Mouse (Mus musculus) midbrain, embryonic 15.5 days (tissue): ENCODE measurements around the gene Bcat2. TPM values are rescaled to one million over a fixed set of nuclear protein-coding genes. Genes with fewer than 3 reads are reported as not detected.

Source experiments
- ATAC-seq: fragments of 200-750 bp; cut with Nextera tagmentation; replicated peaks from 2 replicates; pipeline ENCODE4 v1.8.0; 2017; ENCODE audit warnings: moderate TSS enrichment
- H3K27ac ChIP-seq: fragments of 300-500 bp; sonication (generic); 2 replicates; pipeline ENCODE4 v1.5.1; 2015; ENCODE audit warnings: mild to moderate bottlenecking, inconsistent platforms
- H3K27me3 ChIP-seq: fragments of 300-500 bp; sonication (generic); replicated peaks from 2 replicates; pipeline ENCODE4 v1.6.1; 2015; ENCODE audit warnings: inconsistent platforms
- H3K36me3 ChIP-seq: fragments of 300-500 bp; sonication (generic); replicated peaks from 2 replicates; pipeline ENCODE4 v1.6.1; 2015; ENCODE audit warnings: inconsistent platforms
- H3K4me1 ChIP-seq: fragments of 300-500 bp; sonication (generic); 2 replicates; pipeline ENCODE4 v1.6.1; 2015; ENCODE audit warnings: inconsistent platforms
- H3K4me2 ChIP-seq: fragments of 300-500 bp; sonication (generic); 2 replicates; pipeline ENCODE4 v1.6.1; 2015; ENCODE audit warnings: inconsistent platforms, mild to moderate bottlenecking, moderate library complexity
- H3K4me3 ChIP-seq: fragments of 300-500 bp; sonication (generic); 2 replicates; pipeline ENCODE4 v1.5.1; 2015; ENCODE audit warnings: mild to moderate bottlenecking, inconsistent platforms
- H3K9ac ChIP-seq: fragments of 300-500 bp; sonication (generic); 2 replicates; pipeline ENCODE4 v1.6.1; 2015; ENCODE audit warnings: mild to moderate bottlenecking, inconsistent platforms
- H3K9me3 ChIP-seq: fragments of 300-500 bp; sonication (generic); 2 replicates; pipeline ENCODE4 v1.6.1; 2016; ENCODE audit warnings: inconsistent platforms
- WGBS: fragments of 180-500 bp; shearing (Covaris S2); methylation state at CpG from one replicate; pipeline ENCODE4 v1.1.7; 2015; ENCODE audit warnings: mixed read lengths; 5-methylcytosine and 5-hydroxymethylcytosine counted together
- polyA plus RNA-seq: library from polyadenylated mRNA; unstranded; fragments of >200 nt; fragmentation: Nextera tagmentation; extraction: Ambion mirVana; gene quantifications from 2 replicates; pipeline ENCODE4 v1.2.1, GENCODE M21; 2015

Gene Bcat2
- polyA plus RNA-seq, 1 experiment from 2014 or later, result 23.8 TPM

- no peak for ATAC-seq
- H3K9me3 ChIP-seq, result no peaks in the 10 kb centered on the region
- WGBS, result 92% methylated on average over 2 of the region's 2 CpGs
These were observed 16.0 kb upstream of the Bcat2 start for GRCm38 (mm10) chr7:45553990-45554389.

GRCm38 (mm10) chr7:45554744-45555143 is 15.2 kb upstream of the Bcat2 start, which contains the start of gene Hsd17b14:
Gene Hsd17b14, plus strand, starts transcription at chr7:45554893.
- WGBS, result 53% methylated on average over 8 of the region's 8 CpGs
- H3K9ac ChIP-seq, result no peak within 1 kb of the TSS
- H3K9me3 ChIP-seq, result no peaks in the 10 kb centered on the region
- no peak within 1 kb of the TSS for H3K4me2 ChIP-seq
- H3K27me3 ChIP-seq, result no peaks in the 10 kb centered on the region
- ATAC-seq, result no peak
- no peaks in the 10 kb centered on the region for H3K36me3 ChIP-seq
- no peak within 1 kb of the TSS for H3K4me3 ChIP-seq
- H3K4me1 ChIP-seq, result no peaks in the 10 kb centered on the region
- no peak within 1 kb of the TSS for H3K27ac ChIP-seq

More at GRCm38 (mm10) chr7:45553990-45554389, 16.0 kb upstream of the Bcat2 start:
- H3K4me3 ChIP-seq, result no peak overlapping the region
- no peak overlapping the region for H3K4me2 ChIP-seq
- no peaks in the 10 kb centered on the region for H3K27me3 ChIP-seq
- H3K36me3 ChIP-seq, result no peaks in the 10 kb centered on the region
- H3K4me1 ChIP-seq, result no peaks in the 10 kb centered on the region
- no peak overlapping the region for H3K27ac ChIP-seq
- H3K9ac ChIP-seq, result no peak overlapping the region

GRCm38 (mm10) chr7:45555787-45556186 is 14.2 kb upstream of the Bcat2 start:
- no peaks in the 10 kb centered on the region for H3K9me3 ChIP-seq
- no peak overlapping the region for H3K4me2 ChIP-seq
- H3K27me3 ChIP-seq, result no peaks in the 10 kb centered on the region
- WGBS, result 34% methylated on average over 8 of the region's 8 CpGs
- H3K4me3 ChIP-seq, result no peak overlapping the region
- ATAC-seq, result no peak
- H3K9ac ChIP-seq, result no peak overlapping the region
- H3K4me1 ChIP-seq, result no peaks in the 10 kb centered on the region
- no peak overlapping the region for H3K27ac ChIP-seq
- no peaks in the 10 kb centered on the region for H3K36me3 ChIP-seq

GRCm38 (mm10) chr7:45558907-45559306 is 11.0 kb upstream of the Bcat2 start:
- H3K4me1 ChIP-seq, result no peaks in the 10 kb centered on the region
- WGBS, result 61% methylated on average over 6 of the region's 6 CpGs
- no peak overlapping the region for H3K4me2 ChIP-seq
- no peaks in the 10 kb centered on the region for H3K27me3 ChIP-seq
- no peak overlapping the region for H3K27ac ChIP-seq
- no peaks in the 10 kb centered on the region for H3K36me3 ChIP-seq
- no peaks in the 10 kb centered on the region for H3K9me3 ChIP-seq
- H3K4me3 ChIP-seq, result no peak overlapping the region
- ATAC-seq, result no peak
- no peak overlapping the region for H3K9ac ChIP-seq

- Histone ChIP-seq H3K27ac (no peak overlapping the region), H3K4me3 (no peak overlapping the region), H3K9ac (no peak overlapping the region), H3K9me3 (no peaks in the 10 kb centered on the region), H3K27me3 (no peaks in the 10 kb centered on the region), H3K4me2 (no peak overlapping the region), H3K36me3 (no peaks in the 10 kb centered on the region), H3K4me1 (no peaks in the 10 kb centered on the region)
- 85% methylated on average over 7 of the region's 7 CpGs for WGBS
- no peak for ATAC-seq
These were observed 9.7 kb upstream of the Bcat2 start for GRCm38 (mm10) chr7:45560241-45560640.

DNA sequence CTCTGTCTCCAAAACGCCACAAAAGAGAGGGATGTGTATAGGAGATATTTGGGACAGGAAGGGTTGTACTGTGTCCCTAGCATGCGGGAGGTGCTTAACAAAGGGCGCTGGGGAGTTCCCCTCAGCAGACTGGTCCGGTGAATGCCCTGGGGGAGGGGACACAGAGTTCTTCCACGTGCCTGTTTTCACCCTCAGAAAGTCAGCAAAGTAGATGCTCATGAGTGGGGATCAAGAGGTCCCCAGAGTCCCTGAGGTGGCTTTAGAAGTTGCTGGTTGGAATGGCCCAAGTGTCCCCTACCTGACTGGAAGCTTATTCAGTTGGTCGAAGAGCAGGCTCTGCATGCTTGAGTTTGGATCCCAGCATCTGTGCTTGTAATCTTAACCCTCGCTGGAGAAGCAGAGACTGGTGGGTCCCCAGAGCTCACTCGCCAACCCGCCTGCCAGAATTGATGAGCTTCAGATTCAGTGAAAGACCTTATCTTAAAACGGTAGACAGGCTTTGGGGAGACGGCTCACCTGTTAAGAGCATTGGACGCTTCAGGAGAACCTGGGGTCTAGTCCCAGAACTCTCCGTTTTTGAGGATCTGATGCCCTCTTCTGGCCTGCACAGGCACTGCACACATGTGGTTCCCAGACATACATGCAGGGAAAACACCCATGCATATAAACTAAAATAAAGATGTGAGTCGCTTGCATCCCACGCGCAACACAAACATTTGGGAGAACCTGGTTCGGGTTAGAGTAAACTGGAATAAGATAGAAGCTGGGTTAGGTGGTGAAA is 8.9 kb upstream of the Bcat2 start:
- ATAC-seq, result 0 out of 2 replicates have a peak, but pooled peaks have one; percentile 56
- Histone ChIP-seq H3K4me1 (no peaks in the 10 kb centered on the region), H3K27ac (no peak overlapping the region), H3K36me3 (no peaks in the 10 kb centered on the region), H3K4me2 (no peak overlapping the region), H3K9ac (no peak overlapping the region), H3K4me3 (no peak overlapping the region), H3K9me3 (no peaks in the 10 kb centered on the region), H3K27me3 (no peaks in the 10 kb centered on the region)
- 26% methylated on average over 17 of the region's 17 CpGs for WGBS

GRCm38 (mm10) chr7:45561624-45562520 is 8.1 kb upstream of the Bcat2 start:
- H3K4me1 ChIP-seq, result no peaks in the 10 kb centered on the region
- ATAC-seq, result peak; percentile 14; the same call in 1 of the 2 replicates
- WGBS, result 61% methylated on average over 12 of the region's 12 CpGs

GRCm38 (mm10) chr7:45564811-45565210 is 5.1 kb upstream of the Bcat2 start:
- H3K4me1 ChIP-seq, result peaks cover 17% of the 10 kb centered on the region
- ATAC-seq, result no peak
- H3K27me3 ChIP-seq, result peaks cover 6% of the 10 kb centered on the region; the same call in 1 of the 2 replicates
- H3K9me3 ChIP-seq, result no peaks in the 10 kb centered on the region
- H3K36me3 ChIP-seq, result no peaks in the 10 kb centered on the region
- no peak overlapping the region for H3K27ac ChIP-seq
- no peak overlapping the region for H3K4me3 ChIP-seq
- no peak overlapping the region for H3K4me2 ChIP-seq
- H3K9ac ChIP-seq, result no peak overlapping the region
- 77% methylated on average over 2 of the region's 2 CpGs for WGBS

More at GRCm38 (mm10) chr7:45561624-45562520, 8.1 kb upstream of the Bcat2 start:
- Histone ChIP-seq H3K36me3 (no peaks in the 10 kb centered on the region), H3K9me3 (no peaks in the 10 kb centered on the region), H3K9ac (no peak overlapping the region), H3K27ac (no peak overlapping the region), H3K4me3 (no peak overlapping the region), H3K4me2 (no peak overlapping the region), H3K27me3 (peaks cover 5% of the 10 kb centered on the region; the same call in 1 of the 2 replicates)

- 85% methylated on average over 9 of the region's 9 CpGs for WGBS
- Histone ChIP-seq H3K9me3 (no peaks in the 10 kb centered on the region), H3K27me3 (peaks cover 6% of the 10 kb centered on the region; the same call in 1 of the 2 replicates), H3K27ac (no peak overlapping the region), H3K4me1 (peaks cover 19% of the 10 kb centered on the region), H3K9ac (no peak overlapping the region), H3K4me2 (no peak overlapping the region), H3K4me3 (no peak overlapping the region), H3K36me3 (no peaks in the 10 kb centered on the region)
- ATAC-seq, result no peak
These were observed 4.5 kb upstream of the Bcat2 start for GRCm38 (mm10) chr7:45565446-45565845.

- Histone ChIP-seq H3K9ac (no peak overlapping the region), H3K27ac (no peak overlapping the region), H3K9me3 (no peaks in the 10 kb centered on the region), H3K4me2 (peak overlapping the region; percentile 92; the same call in 1 of the 2 replicates), H3K4me1 (peaks cover 32% of the 10 kb centered on the region), H3K4me3 (peak overlapping the region; percentile 51), H3K36me3 (no peaks in the 10 kb centered on the region), H3K27me3 (peaks cover 6% of the 10 kb centered on the region; the same call in 1 of the 2 replicates)
- ATAC-seq, result no peak
- WGBS, result 73% methylated on average over 8 of the region's 8 CpGs
These were observed 2.7 kb upstream of the Bcat2 start for GRCm38 (mm10) chr7:45567112-45567779.

DNA sequence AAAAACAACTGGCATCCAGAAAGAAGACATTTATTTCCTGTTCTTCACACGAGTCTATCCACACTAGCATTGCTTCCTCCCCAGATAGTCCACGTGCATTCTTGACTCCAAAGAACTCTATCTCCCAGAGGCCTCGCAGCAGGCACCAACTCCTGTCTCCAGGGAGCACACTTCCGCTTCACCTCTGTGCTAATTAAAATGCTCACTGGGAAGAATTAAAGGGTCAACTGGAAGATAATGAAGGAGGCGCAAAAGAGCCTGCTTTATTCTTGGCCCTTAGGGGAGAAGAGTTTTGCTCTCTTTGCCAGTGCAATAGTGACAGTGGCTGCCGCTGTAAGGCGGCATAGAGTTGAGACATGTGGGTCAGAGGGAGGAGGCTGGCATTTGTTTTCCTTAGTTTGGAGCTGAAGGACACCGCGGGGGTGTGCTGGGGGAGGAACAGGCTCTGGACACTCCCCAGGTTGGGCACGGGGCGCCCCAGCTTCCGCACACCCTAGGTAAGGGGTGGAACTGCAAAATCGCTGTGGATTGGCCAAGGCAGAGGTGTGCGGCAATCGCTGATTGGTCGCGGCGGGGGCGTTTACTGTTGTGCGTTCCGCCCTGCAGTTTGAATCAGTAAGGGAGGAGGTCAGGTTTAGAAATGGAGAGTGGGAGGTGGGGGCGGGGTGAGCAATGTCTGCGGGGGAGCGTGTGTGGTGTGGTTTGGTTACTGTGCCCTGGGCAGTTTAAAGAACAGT is 2.0 kb upstream of the Bcat2 start:
- Histone ChIP-seq H3K27ac (peak overlapping the region; percentile 73), H3K4me2 (peak overlapping the region; percentile 92), H3K9ac (peak overlapping the region; percentile 46), H3K4me3 (peak overlapping the region; percentile 51), H3K36me3 (no peaks in the 10 kb centered on the region), H3K27me3 (peaks cover 6% of the 10 kb centered on the region; the same call in 1 of the 2 replicates), H3K4me1 (peaks cover 32% of the 10 kb centered on the region), H3K9me3 (no peaks in the 10 kb centered on the region)
- 2% methylated on average over 24 of the region's 24 CpGs for WGBS
- peak; percentile 91 for ATAC-seq
